21 mouse cellular contexts compared by ENCODE assay signal in the genomic region with DNA sequence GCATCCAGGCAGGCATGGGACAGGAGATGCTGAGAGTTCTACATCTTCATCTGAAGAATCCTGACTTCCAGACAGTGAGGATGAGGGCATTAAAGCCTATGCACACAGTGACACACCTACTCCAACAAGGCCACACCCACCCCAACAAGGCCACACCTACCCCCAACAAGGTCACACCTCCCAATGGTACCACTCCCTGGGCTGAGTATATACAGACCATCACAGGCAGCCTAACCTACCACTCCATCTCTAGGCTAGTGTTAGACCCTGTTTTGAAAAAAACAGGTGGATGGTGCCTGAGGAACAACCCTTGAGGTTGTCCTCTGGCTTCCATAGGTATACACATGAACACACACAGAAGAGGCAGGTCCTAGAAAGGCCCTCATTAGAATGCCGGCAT. TPM values are rescaled to one million over a fixed set of nuclear protein-coding genes. Genes with fewer than 3 reads are reported as not detected.
"Had no signal": no experiment of that assay in that cellular context is flagged by ENCODE, and none has a peak within 500 bp of the region (broad histone marks: within the 10 kb centered on the region; RNA-seq: fewer than 3 reads in every experiment).

No protein-coding gene starts in this region.

- H3K27ac ChIP-seq: kidney, postnatal 0 days; layer of hippocampus, adult 2 months; left cerebral cortex, adult 2 months; liver, embryonic 13.5 days; midbrain, embryonic 10.5 days; midbrain, embryonic 15.5 days; neural tube, embryonic 12.5 days; neural tube, embryonic 15.5 days; stomach, embryonic 15.5 days had no signal

- H3K9ac ChIP-seq: liver, embryonic 13.5 days; midbrain, embryonic 15.5 days; neural tube, embryonic 12.5 days; neural tube, embryonic 15.5 days; stomach, embryonic 15.5 days had no signal

- H3K4me2 ChIP-seq: liver, embryonic 13.5 days; midbrain, embryonic 15.5 days; neural tube, embryonic 12.5 days; neural tube, embryonic 15.5 days; stomach, embryonic 15.5 days had no signal

- H3K4me1 ChIP-seq: liver, embryonic 13.5 days; megakaryocyte, embryonic 14.5 days; midbrain, embryonic 10.5 days; midbrain, embryonic 15.5 days; neural tube, embryonic 12.5 days; neural tube, embryonic 15.5 days; stomach, embryonic 15.5 days had no signal

- DNase-seq: kidney, adult 2 months; layer of hippocampus, adult 9-11 months; liver, embryonic 13.5 days; lung, adult 2 months; lung, postnatal 36 days; right cerebral cortex, adult 18-20 months; right cerebral cortex, postnatal 14 days; right cerebral cortex, postnatal 4 days; spleen, adult 18-20 months; thymus, postnatal 25 days had no signal

- ATAC-seq: lung, postnatal 0 days; midbrain, embryonic 15.5 days had no signal

- H3K4me3 ChIP-seq: layer of hippocampus, adult 2 months; left cerebral cortex, adult 2 months; liver, embryonic 13.5 days; megakaryocyte, embryonic 14.5 days; midbrain, embryonic 10.5 days; midbrain, embryonic 15.5 days; neural tube, embryonic 12.5 days; neural tube, embryonic 15.5 days; stomach, embryonic 15.5 days had no signal

- H3K27me3 ChIP-seq: liver, embryonic 13.5 days; midbrain, embryonic 15.5 days; neural tube, embryonic 12.5 days; neural tube, embryonic 15.5 days; stomach, embryonic 15.5 days had no signal

- H3K36me3 ChIP-seq: liver, embryonic 13.5 days; midbrain, embryonic 10.5 days; midbrain, embryonic 15.5 days; neural tube, embryonic 12.5 days; neural tube, embryonic 15.5 days; stomach, embryonic 15.5 days had no signal

- H3K9me3 ChIP-seq: midbrain, embryonic 10.5 days; midbrain, embryonic 15.5 days; neural tube, embryonic 12.5 days; neural tube, embryonic 15.5 days; stomach, embryonic 15.5 days had no signal

RNA-seq across cellular contexts. Expression of a gene that starts 49.4 kb away (rescaled TPM):
- polyA plus RNA-seq: limb, embryonic 11.5 days; midbrain, embryonic 15.5 days; neural tube, embryonic 12.5 days had no signal
